Mouse (Mus musculus): Measurements from ENCODE around the gene Fasl. TPM values are rescaled to one million over a fixed set of nuclear protein-coding genes. Genes with fewer than 3 reads are reported as not detected.

Gene Fasl
- total and polyA plus RNA-seq, 2 experiments from 2014 or later, result not detected

GRCm38 (mm10) chr1:161736255-161736654, 52.0 kb downstream of the Fasl start:
- Histone ChIP-seq H3K9ac (replicated peaks; ENCODE audit: low read depth, low read length) (no peak overlapping the region), H3K4me3 (ENCODE audit: low read depth, low read length) (no peak overlapping the region), H3K36me3 (replicated peaks; ENCODE audit: control insufficient read depth, insufficient read depth, low read length) (no peaks in the 10 kb centered on the region), H3K27me3 (ENCODE audit: control insufficient read depth, insufficient read depth, low read length) (no peaks in the 10 kb centered on the region), H3K4me2 (ENCODE audit: low read depth, low read length) (no peak overlapping the region), H3K27ac (ENCODE audit: low read depth) (no peak overlapping the region), H3K9me3 (replicated peaks; ENCODE audit: control insufficient read depth, low read length) (no peaks in the 10 kb centered on the region), H3K4me1 (ENCODE audit: control insufficient read depth, insufficient read depth) (no peaks in the 10 kb centered on the region)
- TF ChIP-seq CTCF (IDR thresholded peaks at IDR 0.05; ENCODE audit: low read depth) (no peak), EP300 (IDR thresholded peaks at IDR 0.05; ENCODE audit: low read depth) (no peak)
- ATAC-seq (ENCODE audit: insufficient read depth, low read depth) (no peak), DNase-seq (ENCODE audit: low spot score) (no peak)
- 67% methylated on average over 3 of the region's 3 CpGs for WGBS

GRCm38 (mm10) chr1:161735465-161736046, 52.7 kb downstream of the Fasl start:
- ATAC-seq (ENCODE audit: insufficient read depth, low read depth) (no peak), DNase-seq (ENCODE audit: low spot score) (no peak)
- Histone ChIP-seq H3K4me1 (ENCODE audit: control insufficient read depth, insufficient read depth) (no peaks in the 10 kb centered on the region), H3K4me2 (ENCODE audit: low read depth, low read length) (peak overlapping the region; percentile 30; the same call in 1 of the 2 replicates), H3K9me3 (replicated peaks; ENCODE audit: control insufficient read depth, low read length) (no peaks in the 10 kb centered on the region), H3K9ac (replicated peaks; ENCODE audit: low read depth, low read length) (no peak overlapping the region), H3K4me3 (ENCODE audit: low read depth, low read length) (no peak overlapping the region), H3K36me3 (replicated peaks; ENCODE audit: control insufficient read depth, insufficient read depth, low read length) (no peaks in the 10 kb centered on the region), H3K27me3 (ENCODE audit: control insufficient read depth, insufficient read depth, low read length) (no peaks in the 10 kb centered on the region), H3K27ac (ENCODE audit: low read depth) (no peak overlapping the region)
- WGBS, result 49% methylated on average over 11 of the region's 11 CpGs
- TF ChIP-seq EP300 (IDR thresholded peaks at IDR 0.05; ENCODE audit: low read depth), result no peak
- peak; percentile 54 for TF ChIP-seq CTCF (IDR thresholded peaks at IDR 0.05; ENCODE audit: low read depth)

GRCm38 (mm10) chr1:161734741-161735211, 53.5 kb downstream of the Fasl start:
- no peak for DNase-seq (ENCODE audit: low spot score)
- no peak for ATAC-seq (ENCODE audit: insufficient read depth, low read depth)
- H3K4me2 ChIP-seq (ENCODE audit: low read depth, low read length), result peak overlapping the region; percentile 30; the same call in 1 of the 2 replicates

GRCm38 (mm10) chr1:161734314-161734713, 54.0 kb downstream of the Fasl start:
- 68% methylated on average over 11 of the region's 11 CpGs for WGBS
- Histone ChIP-seq H3K27ac (ENCODE audit: low read depth) (no peak overlapping the region), H3K9me3 (replicated peaks; ENCODE audit: control insufficient read depth, low read length) (no peaks in the 10 kb centered on the region), H3K4me2 (ENCODE audit: low read depth, low read length) (no peak overlapping the region), H3K9ac (replicated peaks; ENCODE audit: low read depth, low read length) (no peak overlapping the region), H3K4me3 (ENCODE audit: low read depth, low read length) (no peak overlapping the region), H3K4me1 (ENCODE audit: control insufficient read depth, insufficient read depth) (no peaks in the 10 kb centered on the region), H3K27me3 (ENCODE audit: control insufficient read depth, insufficient read depth, low read length) (no peaks in the 10 kb centered on the region), H3K36me3 (replicated peaks; ENCODE audit: control insufficient read depth, insufficient read depth, low read length) (no peaks in the 10 kb centered on the region)
- ATAC-seq (ENCODE audit: insufficient read depth, low read depth) (no peak), DNase-seq (ENCODE audit: low spot score) (no peak)
- no peak for TF ChIP-seq CTCF (IDR thresholded peaks at IDR 0.05; ENCODE audit: low read depth)
- TF ChIP-seq EP300 (IDR thresholded peaks at IDR 0.05; ENCODE audit: low read depth), result no peak

More at GRCm38 (mm10) chr1:161734741-161735211, 53.5 kb downstream of the Fasl start:
- H3K9ac ChIP-seq (replicated peaks; ENCODE audit: low read depth, low read length), result peak overlapping the region; percentile 7; the same call in 1 of the 2 replicates
- H3K27ac ChIP-seq (ENCODE audit: low read depth), result no peak overlapping the region
- no peaks in the 10 kb centered on the region for H3K36me3 ChIP-seq (replicated peaks; ENCODE audit: control insufficient read depth, insufficient read depth, low read length)
- no peaks in the 10 kb centered on the region for H3K9me3 ChIP-seq (replicated peaks; ENCODE audit: control insufficient read depth, low read length)
- WGBS, result 70% methylated on average over 14 of the region's 14 CpGs
- no peaks in the 10 kb centered on the region for H3K27me3 ChIP-seq (ENCODE audit: control insufficient read depth, insufficient read depth, low read length)
- no peak overlapping the region for H3K4me3 ChIP-seq (ENCODE audit: low read depth, low read length)
- no peak for TF ChIP-seq EP300 (IDR thresholded peaks at IDR 0.05; ENCODE audit: low read depth)
- no peaks in the 10 kb centered on the region for H3K4me1 ChIP-seq (ENCODE audit: control insufficient read depth, insufficient read depth)

Other genes starting within 250 kb of the Fasl start
- gene Suco, start 88.2 kb upstream of the Fasl start, total RNA-seq (2014; rRNA removed; ENCODE audit: low replicate concordance), result 13.9 and 17.0 TPM in 2 replicates
- gene Suco, start 88.2 kb upstream of the Fasl start, polyA plus RNA-seq (2015; fragmentation: Nextera tagmentation; extraction: Ambion mirVana), result 7.5 and 10.0 TPM in 2 replicates
- 19.1 and 24.0 TPM in 2 replicates for gene Pigc, start 180.7 kb upstream of the Fasl start, total RNA-seq (2014; rRNA removed; ENCODE audit: low replicate concordance)
- 25.0 and 25.8 TPM in 2 replicates for gene Pigc, start 180.7 kb upstream of the Fasl start, polyA plus RNA-seq (2015; fragmentation: Nextera tagmentation; extraction: Ambion mirVana)
- gene 4930558K02Rik, start 191.1 kb upstream of the Fasl start, total RNA-seq (2014; rRNA removed; ENCODE audit: low replicate concordance), result not detected in 2 replicates
- not detected in 2 replicates for gene 4930558K02Rik, start 191.1 kb upstream of the Fasl start, polyA plus RNA-seq (2015; fragmentation: Nextera tagmentation; extraction: Ambion mirVana)

All from heart, postnatal 0 days (tissue).